Mouse (Mus musculus) liver, postnatal 0 days (tissue): ENCODE measurements around the gene Tubgcp5. TPM values are rescaled to one million over a fixed set of nuclear protein-coding genes. Genes with fewer than 3 reads are reported as not detected.

Experiments used
- ATAC-seq: fragments of 200-750 bp; cut with Nextera tagmentation; 2 replicates; pipeline ENCODE4 v1.8.0; 2017; ENCODE audit warnings: mild to moderate bottlenecking, moderate library complexity
- DNase-seq: peaks from one replicate; pipeline ENCODE4 v3.0.0-alpha.2; 2016
- H3K27ac ChIP-seq: fragments of 300-500 bp; sonication (generic); 2 replicates; pipeline ENCODE4 v1.5.1; 2014; ENCODE audit warnings: antibody characterized with exemption, moderate library complexity, mild to moderate bottlenecking, low read depth
- H3K27me3 ChIP-seq: fragments of 300-500 bp; sonication (generic); 2 replicates; pipeline ENCODE4 v1.6.1; 2014; ENCODE audit warnings: low read length, control low read depth, mixed read lengths; ENCODE audit not compliant: insufficient read depth
- H3K36me3 ChIP-seq: fragments of 300-500 bp; sonication (generic); replicated peaks from 2 replicates; pipeline ENCODE4 v1.6.1; 2014; ENCODE audit warnings: mild to moderate bottlenecking, control low read depth, low read length, moderate library complexity, mixed read lengths; ENCODE audit not compliant: insufficient read depth
- H3K4me1 ChIP-seq: fragments of 300-500 bp; sonication (generic); 2 replicates; pipeline ENCODE4 v1.6.1; 2014; ENCODE audit warnings: antibody characterized with exemption, mild to moderate bottlenecking, control low read depth; ENCODE audit not compliant: insufficient read depth
- H3K4me2 ChIP-seq: fragments of 300-500 bp; sonication (generic); 2 replicates; pipeline ENCODE4 v1.6.1; 2014; ENCODE audit warnings: low read depth, mild to moderate bottlenecking, low read length, moderate library complexity, mixed read lengths
- H3K4me3 ChIP-seq: fragments of 300-500 bp; sonication (generic); 2 replicates; pipeline ENCODE4 v1.5.1; 2014; ENCODE audit warnings: low read depth, low read length
- H3K9ac ChIP-seq: fragments of 300-500 bp; sonication (generic); replicated peaks from 2 replicates; pipeline ENCODE4 v1.6.1; 2014; ENCODE audit warnings: mild to moderate bottlenecking, moderate library complexity
- H3K9me3 ChIP-seq: fragments of 300-500 bp; sonication (generic); 2 replicates; pipeline ENCODE4 v1.6.1; 2016; ENCODE audit warnings: mild to moderate bottlenecking, control low read depth, low read length, mixed read lengths
- CTCF ChIP-seq: sonication (generic); IDR thresholded peaks from 2 replicates; pipeline ENCODE4 v1.5.1; 2016; ENCODE audit warnings: antibody characterized with exemption, low read depth
- EP300 ChIP-seq: IDR thresholded peaks from 2 replicates; pipeline ENCODE4 v1.6.1; 2016; ENCODE audit warnings: antibody characterized with exemption, low read depth, mild to moderate bottlenecking
- WGBS: fragments of 180-500 bp; shearing (Covaris S2); extraction: QIAGEN DNeasy Blood & Tissue Kit; methylation state at CpG from one replicate; pipeline ENCODE4 v1.1.7; 2014; ENCODE audit not compliant: insufficient replicate concordance; 5-methylcytosine and 5-hydroxymethylcytosine counted together
- polyA plus RNA-seq: library from polyadenylated mRNA; unstranded; fragments of >200 nt; fragmentation: Nextera tagmentation; extraction: Ambion mirVana; gene quantifications from 2 replicates; pipeline ENCODE4 v1.2.1, GENCODE M21; 2015

The Tubgcp5 gene
- polyA plus RNA-seq, 1 experiment from 2014 or later = 5.5 TPM

DNA sequence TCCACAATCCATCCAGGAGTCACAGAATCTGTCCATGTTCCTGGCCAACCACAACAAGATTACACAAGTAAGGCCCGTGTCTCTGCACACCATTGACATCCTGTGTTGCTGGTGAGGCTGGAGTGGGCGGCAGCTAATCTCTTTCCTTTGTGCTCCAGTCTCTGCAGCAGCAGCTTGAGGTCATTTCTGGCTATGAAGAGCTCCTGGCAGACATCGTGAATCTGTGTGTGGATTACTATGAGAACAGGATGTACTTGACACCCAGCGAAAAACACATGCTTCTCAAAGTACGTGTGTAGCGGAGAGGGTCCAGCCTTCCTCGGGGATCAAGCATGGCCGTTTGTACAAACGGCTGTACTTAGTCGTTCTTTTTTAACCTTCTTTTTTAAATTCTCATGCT lies 83.8 kb downstream of the Tubgcp5 start:
- TF ChIP-seq CTCF (no peak), EP300 (no peak)
- Histone ChIP-seq H3K4me3 (no peak overlapping the region), H3K9me3 (no peaks in the 10 kb centered on the region), H3K27ac (no peak overlapping the region), H3K9ac (no peak overlapping the region), H3K4me1 (no peaks in the 10 kb centered on the region), H3K27me3 (no peaks in the 10 kb centered on the region), H3K36me3 (peaks cover 53% of the 10 kb centered on the region), H3K4me2 (no peak overlapping the region)
- 82% methylated on average over 10 of the region's 10 CpGs for WGBS
- ATAC-seq (no peak), DNase-seq (no peak)

DNA sequence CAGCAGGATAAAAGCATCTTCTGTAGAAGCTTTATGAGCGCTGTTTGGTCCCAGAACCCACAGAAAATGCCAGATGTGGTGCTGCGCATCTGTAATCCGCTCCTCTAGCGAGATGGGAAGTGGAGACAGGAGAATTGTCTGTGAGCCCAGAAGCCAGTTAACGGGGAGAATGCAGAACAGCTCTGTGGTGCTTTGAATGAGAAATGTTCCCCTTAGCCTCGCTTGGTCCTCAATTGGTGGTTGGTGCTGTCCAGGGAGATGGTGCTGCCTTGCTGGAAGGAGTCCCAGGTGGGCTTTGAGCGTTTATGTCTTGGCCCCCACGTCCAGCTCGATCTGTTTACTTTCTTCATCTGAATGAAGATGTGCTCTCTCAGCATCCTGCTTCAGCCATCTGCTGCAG lies 86.9 kb downstream of the Tubgcp5 start:
- no peak for ATAC-seq
- Histone ChIP-seq H3K27ac (no peak overlapping the region), H3K9ac (no peak overlapping the region), H3K4me2 (no peak overlapping the region), H3K27me3 (no peaks in the 10 kb centered on the region), H3K4me1 (no peaks in the 10 kb centered on the region), H3K4me3 (no peak overlapping the region), H3K36me3 (peaks cover 40% of the 10 kb centered on the region), H3K9me3 (no peaks in the 10 kb centered on the region)
- no peak for DNase-seq
- WGBS = 78% methylated on average over 9 of the region's 9 CpGs
- TF ChIP-seq EP300 = no peak
- TF ChIP-seq CTCF = no peak

Other genes with a start within 250 kb of the Tubgcp5 start
- 0.50 and 0.54 TPM in 2 replicates for gene Siglech, start 26.0 kb upstream of the Tubgcp5 start, polyA plus RNA-seq
- 12.0 and 14.3 TPM in 2 replicates for gene Cyfip1, start 47.6 kb downstream of the Tubgcp5 start, polyA plus RNA-seq
- gene Nipa2, start 168.3 kb downstream of the Tubgcp5 start, polyA plus RNA-seq = 22.7 and 23.9 TPM in 2 replicates
- 3.8 and 4.5 TPM in 2 replicates for gene Nipa1, start 225.8 kb downstream of the Tubgcp5 start, polyA plus RNA-seq